Mouse (Mus musculus): ENCODE measurements around the gene Il21r. TPM values are rescaled to one million over a fixed set of nuclear protein-coding genes. Genes with fewer than 3 reads are reported as not detected.

Il21r gene
- total and polyA plus RNA-seq, 3 experiments = 0.06 TPM; not detected in 2

GRCm38 (mm10) chr7:125580220-125580549 is 23.0 kb upstream of the Il21r start:
- no peak for TF ChIP-seq ZMIZ1 (IDR thresholded peaks at IDR 0.05; ENCODE audit: low read depth, low read length)
- TF ChIP-seq POLR2AphosphoS5 (IDR thresholded peaks at IDR 0.05; ENCODE audit: borderline replicate concordance, low read depth, low read length) = peak; percentile 89; the same call in 1 of the 2 replicates
- H3K9ac ChIP-seq (ENCODE audit: control insufficient read depth, low read depth, low read length, poor library complexity, severe bottlenecking) = no peak overlapping the region
- no peak overlapping the region for H3K4me3 ChIP-seq (ENCODE audit: control insufficient read depth in 1 of 2, insufficient read depth in 1 of 2, low read depth in 2 of 2, low read length in 2 of 2)
- peaks cover 0 to 4% of the 10 kb centered on the region in 2 experiments; a peak in 1 of 4 replicates for H3K4me1 ChIP-seq (ENCODE audit: control insufficient read depth in 1 of 2, insufficient read depth in 2 of 2, low read length in 2 of 2)
- H3K36me3 ChIP-seq (ENCODE audit: control insufficient read depth in 1 of 2, insufficient read depth in 2 of 2, low read length in 2 of 2) = no peaks in the 10 kb centered on the region
- H3K79me2 ChIP-seq (ENCODE audit: control insufficient read depth, insufficient read depth, low read length, poor library complexity) = no peaks in the 10 kb centered on the region
- H3K9me3 ChIP-seq (replicated peaks; ENCODE audit: insufficient read depth, low read length) = no peaks in the 10 kb centered on the region
- H3K27me3 ChIP-seq (ENCODE audit: control insufficient read depth in 1 of 2, insufficient read depth in 2 of 2, low read length in 2 of 2) = no peaks in the 10 kb centered on the region
- no peak for DNase-seq (ENCODE audit: low read depth, low spot score)
- no peak overlapping the region for H3K27ac ChIP-seq (ENCODE audit: control insufficient read depth, low read depth, low read length)

GRCm38 (mm10) chr7:125580625-125581316 is 22.5 kb upstream of the Il21r start:
- Histone ChIP-seq H3K9me3 (replicated peaks; ENCODE audit: insufficient read depth, low read length) (no peaks in the 10 kb centered on the region), H3K9ac (ENCODE audit: control insufficient read depth, low read depth, low read length, poor library complexity, severe bottlenecking) (no peak overlapping the region), H3K36me3 (ENCODE audit: control insufficient read depth in 1 of 2, insufficient read depth in 2 of 2, low read length in 2 of 2) (no peaks in the 10 kb centered on the region), H3K27me3 (ENCODE audit: control insufficient read depth in 1 of 2, insufficient read depth in 2 of 2, low read length in 2 of 2) (no peaks in the 10 kb centered on the region), H3K79me2 (ENCODE audit: control insufficient read depth, insufficient read depth, low read length, poor library complexity) (no peaks in the 10 kb centered on the region), H3K4me3 (ENCODE audit: control insufficient read depth in 1 of 2, insufficient read depth in 1 of 2, low read depth in 2 of 2, low read length in 2 of 2) (no peak overlapping the region), H3K4me1 (ENCODE audit: control insufficient read depth in 1 of 2, insufficient read depth in 2 of 2, low read length in 2 of 2) (peaks cover 0 to 4% of the 10 kb centered on the region in 2 experiments; a peak in 1 of 4 replicates), H3K27ac (ENCODE audit: control insufficient read depth, low read depth, low read length) (no peak overlapping the region)
- no peak for TF ChIP-seq USF1 (IDR thresholded peaks at IDR 0.05; ENCODE audit: low read depth, low read length)
- TF ChIP-seq SMC3 (IDR thresholded peaks at IDR 0.05; ENCODE audit: low read depth, low read length) = no peak
- no peak for TF ChIP-seq MYC (IDR thresholded peaks at IDR 0.05; ENCODE audit: low read depth, low read length)
- no peak for TF ChIP-seq TBP (IDR thresholded peaks at IDR 0.05; ENCODE audit: low read depth, low read length)
- TF ChIP-seq ZC3H11A (IDR thresholded peaks at IDR 0.05; ENCODE audit: low read depth, low read length) = no peak
- TF ChIP-seq USF2 (IDR thresholded peaks at IDR 0.05; ENCODE audit: borderline replicate concordance in 1 of 2, insufficient read depth in 1 of 2, low read depth in 1 of 2, low read length in 2 of 2) = no peak
- no peak for TF ChIP-seq MYB (IDR thresholded peaks at IDR 0.05; ENCODE audit: low read depth, low read length)
- no peak for TF ChIP-seq MXI1 (IDR thresholded peaks at IDR 0.05; ENCODE audit: low read depth, low read length)
- no peak for TF ChIP-seq MAX (IDR thresholded peaks at IDR 0.05; ENCODE audit: low read length)
- no peak for TF ChIP-seq CHD2 (IDR thresholded peaks at IDR 0.05; ENCODE audit: low read length)
- TF ChIP-seq POLR2AphosphoS5 (IDR thresholded peaks at IDR 0.05; ENCODE audit: borderline replicate concordance, low read depth, low read length) = no peak
- TF ChIP-seq ETS1 (IDR thresholded peaks at IDR 0.05; ENCODE audit: low read depth, low read length) = no peak
- no peak for TF ChIP-seq NELFE (IDR thresholded peaks at IDR 0.05; ENCODE audit: low read depth, low read length)
- no peak for DNase-seq (ENCODE audit: low read depth, low spot score)

DNA sequence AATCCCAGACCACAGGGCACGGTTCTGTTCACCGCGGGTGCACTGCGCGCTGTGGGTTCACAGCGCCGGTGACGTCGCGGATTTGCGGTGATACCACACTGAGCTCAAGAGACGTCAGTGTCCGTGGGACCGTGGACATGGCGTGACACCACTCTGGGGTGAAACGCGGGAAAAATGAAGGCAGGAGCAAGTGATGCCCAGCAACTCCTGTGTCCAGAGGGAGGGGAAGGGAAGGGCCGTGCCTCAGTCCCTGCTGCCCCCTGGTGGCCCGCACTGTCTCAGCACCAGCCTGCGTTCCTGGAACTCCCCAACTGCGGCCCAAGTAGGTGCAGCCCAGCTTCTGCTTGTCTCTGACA is 21.9 kb upstream of the Il21r start:
- Histone ChIP-seq H3K27me3 (ENCODE audit: control insufficient read depth in 1 of 2, insufficient read depth in 2 of 2, low read length in 2 of 2) (no peaks in the 10 kb centered on the region), H3K27ac (ENCODE audit: control insufficient read depth, low read depth, low read length) (no peak overlapping the region), H3K9me3 (replicated peaks; ENCODE audit: insufficient read depth, low read length) (no peaks in the 10 kb centered on the region), H3K9ac (ENCODE audit: control insufficient read depth, low read depth, low read length, poor library complexity, severe bottlenecking) (no peak overlapping the region), H3K4me3 (ENCODE audit: control insufficient read depth in 1 of 2, insufficient read depth in 1 of 2, low read depth in 2 of 2, low read length in 2 of 2) (no peak overlapping the region), H3K36me3 (ENCODE audit: control insufficient read depth in 1 of 2, insufficient read depth in 2 of 2, low read length in 2 of 2) (no peaks in the 10 kb centered on the region), H3K79me2 (ENCODE audit: control insufficient read depth, insufficient read depth, low read length, poor library complexity) (no peaks in the 10 kb centered on the region), H3K4me1 (ENCODE audit: control insufficient read depth in 1 of 2, insufficient read depth in 2 of 2, low read length in 2 of 2) (peaks cover 0 to 4% of the 10 kb centered on the region in 2 experiments; a peak in 1 of 4 replicates)
- peak; percentile 76 for DNase-seq (ENCODE audit: low read depth, low spot score)
- TF ChIP-seq GATA1 (IDR thresholded peaks at IDR 0.05; ENCODE audit: low read depth, low read length) (no peak), UBTF (IDR thresholded peaks at IDR 0.05; ENCODE audit: borderline replicate concordance, insufficient read depth, low read depth, low read length) (no peak), CTCF (IDR thresholded peaks at IDR 0.05 in 2 of 3, conservative IDR thresholded peaks at IDR 0.05 in 1 of 3; ENCODE audit: control insufficient read depth in 1 of 3, insufficient read depth in 1 of 3, low read depth in 2 of 3, low read length in 3 of 3, poor library complexity in 1 of 3, severe bottlenecking in 1 of 3) (peak; percentile 92 to 99 (median 97)), POLR2A (IDR thresholded peaks at IDR 0.05; ENCODE audit: control insufficient read depth in 1 of 2, insufficient read depth in 1 of 2, low read depth in 1 of 2, low read length in 2 of 2, poor library complexity in 1 of 2) (no peak), ZC3H11A (IDR thresholded peaks at IDR 0.05; ENCODE audit: low read depth, low read length) (peak; percentile 99), CHD2 (IDR thresholded peaks at IDR 0.05; ENCODE audit: low read length) (no peak), BHLHE40 (IDR thresholded peaks at IDR 0.05; ENCODE audit: borderline replicate concordance, low read depth, low read length) (0 out of 2 replicates have a peak, but pooled peaks have one; percentile 10), MYB (IDR thresholded peaks at IDR 0.05; ENCODE audit: low read depth, low read length) (no peak), ELF1 (IDR thresholded peaks at IDR 0.05; ENCODE audit: low read depth, low read length) (no peak), GABPA (IDR thresholded peaks at IDR 0.05; ENCODE audit: low read depth, low read length) (no peak), MEF2A (IDR thresholded peaks at IDR 0.05; ENCODE audit: extremely low read depth, insufficient replicate concordance, low read depth, low read length, poor library complexity, severe bottlenecking) (no peak), TBP (IDR thresholded peaks at IDR 0.05; ENCODE audit: low read depth, low read length) (no peak), TCF12 (IDR thresholded peaks at IDR 0.05; ENCODE audit: low read depth, low read length) (0 out of 2 replicates have a peak, but pooled peaks have one; percentile 6), MAX (IDR thresholded peaks at IDR 0.05; ENCODE audit: low read length) (no peak), KAT2A (conservative IDR thresholded peaks at IDR 0.05; ENCODE audit: low read depth, low read length) (no peak)
